Mouse (Mus musculus): ENCODE measurements around the gene Prkd1. TPM values are rescaled to one million over a fixed set of nuclear protein-coding genes. Genes with fewer than 3 reads are reported as not detected.

The Prkd1 gene
- polyA plus RNA-seq, 1 experiment = 3.4 TPM

GRCm38 (mm10) chr12:50624175-50624574 is 24.7 kb downstream of the Prkd1 start:
- no peak overlapping the region for H3K4me3 ChIP-seq (ENCODE audit: insufficient read depth, low read depth, low read length)
- no peaks in the 10 kb centered on the region; the same call in 1 of the 2 replicates for H3K4me1 ChIP-seq (ENCODE audit: control insufficient read depth, insufficient read depth, low read length)
- no peak overlapping the region for H3K27ac ChIP-seq (ENCODE audit: insufficient read depth, low read depth, low read length)
- H3K36me3 ChIP-seq (ENCODE audit: control insufficient read depth, insufficient read depth, low read length) = no peaks in the 10 kb centered on the region
- H3K27me3 ChIP-seq (replicated peaks; ENCODE audit: control insufficient read depth, insufficient read depth, low read length) = no peaks in the 10 kb centered on the region
- TF ChIP-seq POLR2A (IDR thresholded peaks at IDR 0.05; ENCODE audit: low read depth, low read length) = no peak
- no peak for TF ChIP-seq CTCF (conservative IDR thresholded peaks at IDR 0.05; ENCODE audit: insufficient read depth, insufficient read length, low read depth, low read length)
- 57% methylated on average over 4 of the region's 4 CpGs for WGBS
- no peak for DNase-seq

- Histone ChIP-seq H3K27ac (ENCODE audit: insufficient read depth, low read depth, low read length) (no peak overlapping the region), H3K4me1 (ENCODE audit: control insufficient read depth, insufficient read depth, low read length) (no peaks in the 10 kb centered on the region), H3K4me3 (ENCODE audit: insufficient read depth, low read depth, low read length) (no peak overlapping the region), H3K27me3 (replicated peaks; ENCODE audit: control insufficient read depth, insufficient read depth, low read length) (no peaks in the 10 kb centered on the region), H3K36me3 (ENCODE audit: control insufficient read depth, insufficient read depth, low read length) (no peaks in the 10 kb centered on the region)
- TF ChIP-seq CTCF (conservative IDR thresholded peaks at IDR 0.05; ENCODE audit: insufficient read depth, insufficient read length, low read depth, low read length) (no peak), POLR2A (IDR thresholded peaks at IDR 0.05; ENCODE audit: low read depth, low read length) (no peak)
- DNase-seq = no peak
- 90% methylated on average over 1 of the region's 1 CpGs for WGBS
Observed at GRCm38 (mm10) chr12:50615852-50616251, 33.0 kb downstream of the Prkd1 start.

- no peak for TF ChIP-seq POLR2A (IDR thresholded peaks at IDR 0.05; ENCODE audit: low read depth, low read length)
- no peak for TF ChIP-seq CTCF (conservative IDR thresholded peaks at IDR 0.05; ENCODE audit: insufficient read depth, insufficient read length, low read depth, low read length)
- Histone ChIP-seq H3K4me1 (ENCODE audit: control insufficient read depth, insufficient read depth, low read length) (no peaks in the 10 kb centered on the region), H3K27ac (ENCODE audit: insufficient read depth, low read depth, low read length) (no peak overlapping the region), H3K4me3 (ENCODE audit: insufficient read depth, low read depth, low read length) (no peak overlapping the region), H3K27me3 (replicated peaks; ENCODE audit: control insufficient read depth, insufficient read depth, low read length) (no peaks in the 10 kb centered on the region), H3K36me3 (ENCODE audit: control insufficient read depth, insufficient read depth, low read length) (no peaks in the 10 kb centered on the region)
- DNase-seq = no peak
- WGBS = 77% methylated on average over 6 of the region's 6 CpGs
Observed at GRCm38 (mm10) chr12:50614341-50614740, 34.6 kb downstream of the Prkd1 start.

- DNase-seq = peak; percentile 16
- no peaks in the 10 kb centered on the region for H3K4me1 ChIP-seq (ENCODE audit: control insufficient read depth, insufficient read depth, low read length)
- H3K36me3 ChIP-seq (ENCODE audit: control insufficient read depth, insufficient read depth, low read length) = no peaks in the 10 kb centered on the region
- TF ChIP-seq CTCF (conservative IDR thresholded peaks at IDR 0.05; ENCODE audit: insufficient read depth, insufficient read length, low read depth, low read length) = no peak
- no peak for TF ChIP-seq POLR2A (IDR thresholded peaks at IDR 0.05; ENCODE audit: low read depth, low read length)
- no peak overlapping the region for H3K4me3 ChIP-seq (ENCODE audit: insufficient read depth, low read depth, low read length)
- H3K27ac ChIP-seq (ENCODE audit: insufficient read depth, low read depth, low read length) = no peak overlapping the region
- no peaks in the 10 kb centered on the region for H3K27me3 ChIP-seq (replicated peaks; ENCODE audit: control insufficient read depth, insufficient read depth, low read length)
- 70% methylated on average over 4 of the region's 4 CpGs for WGBS
Observed at GRCm38 (mm10) chr12:50606703-50607500, 42.0 kb downstream of the Prkd1 start.

- no peaks in the 10 kb centered on the region for H3K27me3 ChIP-seq (replicated peaks; ENCODE audit: control insufficient read depth, insufficient read depth, low read length)
- no peaks in the 10 kb centered on the region for H3K4me1 ChIP-seq (ENCODE audit: control insufficient read depth, insufficient read depth, low read length)
- H3K36me3 ChIP-seq (ENCODE audit: control insufficient read depth, insufficient read depth, low read length) = no peaks in the 10 kb centered on the region
- no peak overlapping the region for H3K4me3 ChIP-seq (ENCODE audit: insufficient read depth, low read depth, low read length)
- no peak for DNase-seq
- 80% methylated on average over 1 of the region's 1 CpGs for WGBS
- H3K27ac ChIP-seq (ENCODE audit: insufficient read depth, low read depth, low read length) = no peak overlapping the region
- no peak for TF ChIP-seq POLR2A (IDR thresholded peaks at IDR 0.05; ENCODE audit: low read depth, low read length)
- TF ChIP-seq CTCF (conservative IDR thresholded peaks at IDR 0.05; ENCODE audit: insufficient read depth, insufficient read length, low read depth, low read length) = no peak
Observed at GRCm38 (mm10) chr12:50599370-50599769, 49.5 kb downstream of the Prkd1 start.

- Histone ChIP-seq H3K4me1 (ENCODE audit: control insufficient read depth, insufficient read depth, low read length) (no peaks in the 10 kb centered on the region), H3K4me3 (ENCODE audit: insufficient read depth, low read depth, low read length) (no peak overlapping the region), H3K36me3 (ENCODE audit: control insufficient read depth, insufficient read depth, low read length) (no peaks in the 10 kb centered on the region), H3K27ac (ENCODE audit: insufficient read depth, low read depth, low read length) (no peak overlapping the region), H3K27me3 (replicated peaks; ENCODE audit: control insufficient read depth, insufficient read depth, low read length) (no peaks in the 10 kb centered on the region)
- TF ChIP-seq CTCF (conservative IDR thresholded peaks at IDR 0.05; ENCODE audit: insufficient read depth, insufficient read length, low read depth, low read length) = no peak
- TF ChIP-seq POLR2A (IDR thresholded peaks at IDR 0.05; ENCODE audit: low read depth, low read length) = no peak
- DNase-seq = no peak
- WGBS = 62% methylated on average over 9 of the region's 9 CpGs
Observed at GRCm38 (mm10) chr12:50598053-50598988, 50.6 kb downstream of the Prkd1 start.

GRCm38 (mm10) chr12:50597467-50597866 is 51.4 kb downstream of the Prkd1 start:
- Histone ChIP-seq H3K36me3 (ENCODE audit: control insufficient read depth, insufficient read depth, low read length) (no peaks in the 10 kb centered on the region), H3K4me1 (ENCODE audit: control insufficient read depth, insufficient read depth, low read length) (no peaks in the 10 kb centered on the region), H3K4me3 (ENCODE audit: insufficient read depth, low read depth, low read length) (no peak overlapping the region), H3K27ac (ENCODE audit: insufficient read depth, low read depth, low read length) (no peak overlapping the region), H3K27me3 (replicated peaks; ENCODE audit: control insufficient read depth, insufficient read depth, low read length) (no peaks in the 10 kb centered on the region)
- 92% methylated on average over 4 of the region's 4 CpGs for WGBS
- DNase-seq = no peak
- TF ChIP-seq POLR2A (IDR thresholded peaks at IDR 0.05; ENCODE audit: low read depth, low read length) = no peak

All from kidney, adult 2 months (tissue).